Mouse (Mus musculus) cerebellum, adult 2 months (tissue): ENCODE measurements around the gene Myo1b.

Experiments used
- CTCF ChIP-seq: fragments of 200-500 bp; IDR thresholded peaks from 2 replicates; pipeline ENCODE4 v1.5.1; 2011; ENCODE audit warnings: low read depth, mild to moderate bottlenecking, control low read depth, low read length, moderate library complexity, borderline replicate concordance; ENCODE audit not compliant: insufficient read depth
- POLR2A ChIP-seq: fragments of 200-500 bp; IDR thresholded peaks from 2 replicates; pipeline ENCODE4 v1.6.1; 2011; ENCODE audit warnings: low read length, control low read depth, borderline replicate concordance; ENCODE audit not compliant: insufficient read depth

- TF ChIP-seq POLR2A: no peak
- no peak for TF ChIP-seq CTCF
Observed at GRCm38 (mm10) chr1:51734721-51735120, 181.2 kb downstream of the Myo1b start.
